Mouse (Mus musculus): Measurements from ENCODE around the gene Astn2.

DNA sequence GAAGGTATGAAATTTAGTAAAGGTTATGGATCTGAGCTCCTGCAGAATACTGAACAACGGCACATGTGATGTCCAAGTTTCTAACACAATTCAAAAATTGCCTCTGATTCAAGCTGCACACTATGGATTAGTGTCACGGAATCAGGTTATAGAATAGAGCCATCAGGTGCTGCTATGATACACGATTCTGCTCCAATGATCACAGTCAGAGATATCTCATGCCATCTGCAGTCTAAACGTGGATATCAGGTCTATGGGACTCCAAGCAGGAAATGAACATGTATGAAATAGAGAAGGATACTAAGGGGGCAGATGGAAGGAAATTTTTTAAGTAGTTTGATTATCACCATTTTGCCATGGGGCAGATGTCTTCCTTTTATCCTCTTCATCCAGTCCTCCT is 702.6 kb downstream of the Astn2 start:
- no peak for TF ChIP-seq CTCF (conservative IDR thresholded peaks at IDR 0.05; ENCODE audit: low read length)
- TF ChIP-seq NANOG (IDR thresholded peaks at IDR 0.05; ENCODE audit: borderline replicate concordance, low read length): no peak
- no peak for TF ChIP-seq POU5F1 (IDR thresholded peaks at IDR 0.05; ENCODE audit: borderline replicate concordance, low read length)

All from E14TG2a.4 (cell line).